Mouse (Mus musculus) forebrain, postnatal 0 days (tissue): Measurements from ENCODE around the gene BC030870. TPM values are rescaled to one million over a fixed set of nuclear protein-coding genes. Genes with fewer than 3 reads are reported as not detected.

Experiments
- ATAC-seq: fragments of 200-750 bp; cut with Nextera tagmentation; 2 replicates; pipeline ENCODE4 v1.8.0; 2017; ENCODE audit warnings: mild to moderate bottlenecking, moderate library complexity
- DNase-seq: peaks from one replicate; pipeline ENCODE4 v3.0.0-alpha.2; 2015
- H3K27ac ChIP-seq: fragments of 300-500 bp; sonication (generic); 2 replicates; pipeline ENCODE4 v1.5.1; 2014; ENCODE audit warnings: low read depth, mild to moderate bottlenecking, antibody characterized with exemption, low read length, moderate library complexity, mixed read lengths
- H3K27me3 ChIP-seq: fragments of 300-500 bp; sonication (generic); 2 replicates; pipeline ENCODE4 v1.6.1; 2014; ENCODE audit warnings: mild to moderate bottlenecking, low read length, mixed read lengths; ENCODE audit not compliant: insufficient read depth
- H3K36me3 ChIP-seq: fragments of 300-500 bp; sonication (generic); 2 replicates; pipeline ENCODE4 v1.6.1; 2014; ENCODE audit warnings: mild to moderate bottlenecking, moderate library complexity; ENCODE audit not compliant: insufficient read depth
- H3K4me1 ChIP-seq: fragments of 300-500 bp; sonication (generic); 2 replicates; pipeline ENCODE4 v1.6.1; 2014; ENCODE audit warnings: antibody characterized with exemption; ENCODE audit not compliant: insufficient read depth
- H3K4me2 ChIP-seq: fragments of 300-500 bp; sonication (generic); 2 replicates; pipeline ENCODE4 v1.6.1; 2014; ENCODE audit warnings: low read depth, mild to moderate bottlenecking, moderate library complexity
- H3K4me3 ChIP-seq: fragments of 300-500 bp; sonication (generic); 2 replicates; pipeline ENCODE4 v1.5.1; 2014; ENCODE audit warnings: low read depth, low read length, mixed read lengths
- H3K9ac ChIP-seq: fragments of 300-500 bp; sonication (generic); 2 replicates; pipeline ENCODE4 v1.6.1; 2014; ENCODE audit warnings: mild to moderate bottlenecking
- H3K9me3 ChIP-seq: fragments of 300-500 bp; sonication (generic); 2 replicates; pipeline ENCODE4 v1.6.1; 2016; ENCODE audit warnings: low read length
- CTCF ChIP-seq: sonication (generic); IDR thresholded peaks from 2 replicates; pipeline ENCODE4 v1.5.1; 2016; ENCODE audit warnings: antibody characterized with exemption, control low read depth, low read depth
- WGBS: fragments of 180-500 bp; shearing (Covaris S2); extraction: QIAGEN DNeasy Blood & Tissue Kit; methylation state at CpG from one replicate; pipeline ENCODE4 v1.1.7; 2014; 5-methylcytosine and 5-hydroxymethylcytosine counted together
- polyA plus RNA-seq: library from polyadenylated mRNA; unstranded; fragments of >200 nt; fragmentation: Nextera tagmentation; extraction: Ambion mirVana; gene quantifications from 2 replicates; pipeline ENCODE4 v1.2.1, GENCODE M21; 2015
- total RNA-seq: library from RNA; depleted of rRNA; stranded (reverse); fragments of >200 nt; gene quantifications from 2 replicates; pipeline ENCODE4 v1.2.3, GENCODE M21; 2014

The BC030870 gene
- total and polyA plus RNA-seq, 2 experiments from 2014 or later, result not detected

GRCm38 (mm10) chr8:65104041-65104440 is 25.3 kb downstream of the BC030870 start:
- 67% methylated on average over 4 of the region's 4 CpGs for WGBS
- Histone ChIP-seq H3K4me3 (no peak overlapping the region), H3K36me3 (no peaks in the 10 kb centered on the region), H3K9me3 (no peaks in the 10 kb centered on the region), H3K4me1 (no peaks in the 10 kb centered on the region), H3K9ac (no peak overlapping the region), H3K27me3 (no peaks in the 10 kb centered on the region), H3K27ac (no peak overlapping the region), H3K4me2 (no peak overlapping the region)
- no peak for DNase-seq
- TF ChIP-seq CTCF, result no peak
- ATAC-seq, result no peak

DNA sequence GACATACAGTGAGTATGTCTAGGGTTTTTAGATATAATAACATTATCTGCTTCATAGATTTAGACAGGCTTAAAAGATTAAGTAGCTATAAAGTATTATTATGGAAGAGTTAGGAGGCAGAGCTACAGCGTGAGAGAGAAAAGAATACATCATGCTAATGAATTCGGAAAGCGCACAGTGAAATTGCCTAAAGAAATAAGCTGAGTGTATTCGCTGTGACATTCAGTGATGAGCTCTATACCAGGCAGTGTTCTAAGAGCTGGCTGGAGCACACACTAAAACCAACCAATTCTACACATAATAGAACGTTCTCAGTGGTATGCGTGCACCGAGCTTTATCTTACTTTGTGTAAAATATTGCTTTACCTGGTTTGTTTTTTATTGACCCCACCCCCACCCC is 25.7 kb downstream of the BC030870 start:
- H3K4me1 ChIP-seq, result no peaks in the 10 kb centered on the region
- no peak overlapping the region for H3K9ac ChIP-seq
- 50% methylated on average over 7 of the region's 7 CpGs for whole genome bisulfite sequencing
- no peak for TF ChIP-seq CTCF
- H3K9me3 ChIP-seq, result no peaks in the 10 kb centered on the region
- H3K4me2 ChIP-seq, result no peak overlapping the region
- no peaks in the 10 kb centered on the region for H3K36me3 ChIP-seq
- no peak overlapping the region for H3K27ac ChIP-seq
- ATAC-seq (peak; percentile 18; the same call in 1 of the 2 replicates), DNase-seq (no peak)
- H3K4me3 ChIP-seq, result no peak overlapping the region
- no peaks in the 10 kb centered on the region for H3K27me3 ChIP-seq

DNA sequence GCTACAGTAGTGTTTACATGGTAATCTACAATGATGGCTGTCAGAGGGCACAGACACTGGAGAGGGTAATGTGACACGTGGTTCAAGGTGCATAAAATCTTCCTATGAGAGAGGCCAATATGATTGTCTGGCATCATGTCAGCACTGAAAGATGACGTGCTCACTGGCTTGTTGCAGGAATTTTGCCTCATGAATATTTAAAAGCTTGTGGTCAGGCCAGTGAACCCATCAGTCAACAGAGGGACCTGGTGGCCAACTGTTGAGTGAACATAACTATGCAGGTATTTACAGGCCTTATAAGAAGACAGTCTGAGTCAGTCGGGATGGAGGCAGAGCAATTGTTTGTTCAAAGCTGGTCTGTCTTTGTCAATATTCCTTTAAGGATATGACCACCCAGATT is 29.6 kb downstream of the BC030870 start:
- Histone ChIP-seq H3K9ac (no peak overlapping the region), H3K27ac (no peak overlapping the region), H3K36me3 (no peaks in the 10 kb centered on the region), H3K27me3 (no peaks in the 10 kb centered on the region), H3K9me3 (no peaks in the 10 kb centered on the region), H3K4me2 (no peak overlapping the region), H3K4me3 (no peak overlapping the region), H3K4me1 (no peaks in the 10 kb centered on the region)
- ATAC-seq (no peak), DNase-seq (no peak)
- WGBS, result 59% methylated on average over 3 of the region's 3 CpGs
- no peak for TF ChIP-seq CTCF

GRCm38 (mm10) chr8:65097760-65098415 is 31.5 kb downstream of the BC030870 start:
- H3K4me1 ChIP-seq, result no peaks in the 10 kb centered on the region
- 72% methylated on average over 7 of the region's 7 CpGs for WGBS
- no peak overlapping the region for H3K4me3 ChIP-seq
- no peaks in the 10 kb centered on the region for H3K36me3 ChIP-seq
- H3K27me3 ChIP-seq, result no peaks in the 10 kb centered on the region
- H3K27ac ChIP-seq, result no peak overlapping the region
- H3K4me2 ChIP-seq, result no peak overlapping the region
- H3K9me3 ChIP-seq, result no peaks in the 10 kb centered on the region
- no peak overlapping the region for H3K9ac ChIP-seq
- DNase-seq (no peak), ATAC-seq (no peak)
- no peak for TF ChIP-seq CTCF

- Histone ChIP-seq H3K4me2 (no peak overlapping the region), H3K4me3 (no peak overlapping the region), H3K27ac (no peak overlapping the region), H3K9ac (no peak overlapping the region), H3K4me1 (no peaks in the 10 kb centered on the region), H3K36me3 (no peaks in the 10 kb centered on the region), H3K27me3 (no peaks in the 10 kb centered on the region), H3K9me3 (no peaks in the 10 kb centered on the region)
- ATAC-seq (no peak), DNase-seq (no peak)
- whole genome bisulfite sequencing, result 82% methylated on average over 7 of the region's 7 CpGs
- no peak for TF ChIP-seq CTCF
Observed at GRCm38 (mm10) chr8:65089781-65090180, 39.6 kb downstream of the BC030870 start.

GRCm38 (mm10) chr8:65088120-65088519 is 41.2 kb downstream of the BC030870 start:
- no peaks in the 10 kb centered on the region for H3K36me3 ChIP-seq
- H3K4me3 ChIP-seq, result no peak overlapping the region
- TF ChIP-seq CTCF, result no peak
- H3K4me1 ChIP-seq, result no peaks in the 10 kb centered on the region
- no peak overlapping the region for H3K4me2 ChIP-seq
- H3K27ac ChIP-seq, result no peak overlapping the region
- DNase-seq (no peak), ATAC-seq (no peak)
- no peaks in the 10 kb centered on the region for H3K9me3 ChIP-seq
- H3K27me3 ChIP-seq, result no peaks in the 10 kb centered on the region
- 93% methylated on average over 12 of the region's 12 CpGs for WGBS
- no peak overlapping the region for H3K9ac ChIP-seq

DNA sequence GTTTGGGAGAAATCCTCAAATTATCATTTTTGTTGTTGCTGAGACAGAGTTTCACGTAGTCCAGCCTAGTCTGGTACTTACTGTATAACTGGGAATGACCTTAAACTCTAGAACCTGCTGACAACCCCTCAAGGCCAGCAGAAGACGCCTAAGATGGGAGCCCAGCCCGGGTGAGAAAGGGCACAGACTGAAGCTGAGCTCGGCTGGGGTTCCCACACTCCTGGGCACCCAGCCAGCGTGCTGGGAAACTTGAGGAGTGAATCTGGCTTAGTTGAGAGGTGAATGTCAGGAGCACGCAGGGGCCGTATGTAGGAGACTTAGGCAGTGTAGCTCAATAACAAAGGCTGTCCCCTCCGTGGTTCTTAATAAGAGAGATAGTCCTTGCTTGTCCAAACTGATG is 41.7 kb downstream of the BC030870 start:
- Histone ChIP-seq H3K4me3 (no peak overlapping the region), H3K4me1 (no peaks in the 10 kb centered on the region), H3K36me3 (no peaks in the 10 kb centered on the region), H3K9me3 (no peaks in the 10 kb centered on the region), H3K27ac (no peak overlapping the region), H3K27me3 (no peaks in the 10 kb centered on the region), H3K9ac (no peak overlapping the region), H3K4me2 (no peak overlapping the region)
- ATAC-seq (no peak), DNase-seq (no peak)
- no peak for TF ChIP-seq CTCF
- WGBS, result 66% methylated on average over 8 of the region's 8 CpGs
